Mouse (Mus musculus) induced T-regulatory cell, adult 2 months (primary cell): ENCODE data around the gene Uspl1.

Experiments used
- DNase-seq: peaks from one replicate; pipeline ENCODE4 v3.0.0-alpha.2; 2012; ENCODE audit warnings: low read depth

Uspl1 gene

DNA sequence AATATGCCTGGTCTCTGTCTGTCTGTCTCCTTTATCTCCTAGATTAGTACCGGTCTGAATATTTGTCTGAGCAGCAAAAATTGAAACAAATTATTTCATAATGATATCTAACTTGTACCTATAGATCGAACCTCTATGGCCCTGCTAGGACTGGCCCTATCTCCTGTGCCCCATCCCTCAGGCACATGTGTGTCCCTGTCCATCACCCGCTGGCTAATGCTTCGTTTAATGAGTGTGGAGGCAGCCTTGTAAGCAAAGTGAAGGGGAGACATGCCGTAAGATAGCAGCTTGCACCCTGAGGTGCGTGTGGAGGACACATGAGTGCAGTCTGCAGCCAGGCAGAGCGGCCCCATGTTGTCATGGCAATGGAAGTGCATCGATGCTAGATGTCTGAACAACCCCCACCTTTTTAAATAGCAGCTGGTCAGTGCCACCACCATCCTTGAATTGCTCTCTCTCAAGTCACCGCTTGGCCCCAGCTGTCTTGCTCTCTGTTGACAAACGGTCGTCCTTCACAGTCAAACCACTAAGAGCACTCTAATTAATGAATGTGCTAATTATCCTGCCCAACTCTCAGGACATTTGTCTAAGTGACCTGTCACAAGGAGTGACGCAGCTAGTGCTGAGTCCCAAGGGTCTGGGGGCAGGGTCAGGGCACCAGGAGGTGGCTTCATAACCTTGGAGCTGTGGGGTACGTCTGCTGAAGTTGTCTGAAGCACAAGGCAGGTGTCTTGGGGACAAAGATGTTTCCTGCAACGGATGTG lies 73.5 kb downstream of the Uspl1 start:
- no peak for DNase-seq

GRCm38 (mm10) chr5:149259093-149259492 lies 74.9 kb downstream of the Uspl1 start:
- no peak for DNase-seq

DNA sequence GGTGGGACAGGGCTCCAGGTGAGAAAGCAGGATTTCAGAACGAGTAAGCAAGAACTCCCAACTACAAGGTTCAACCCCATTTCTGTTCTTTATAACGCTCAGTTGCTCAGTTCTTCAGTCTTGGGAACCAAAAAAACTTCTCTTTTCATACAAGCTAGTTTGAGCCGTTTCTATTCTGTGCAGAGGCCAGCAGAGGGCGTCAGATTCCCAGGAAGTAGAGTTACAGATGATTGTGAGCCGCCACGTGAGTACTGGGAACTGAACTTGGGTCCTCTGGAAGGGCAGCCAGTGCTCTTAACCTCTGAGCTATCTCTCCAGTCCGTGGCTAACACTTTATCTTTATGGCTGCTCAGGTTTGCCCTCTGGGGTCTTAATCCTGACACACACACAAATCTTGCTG lies 77.3 kb downstream of the Uspl1 start:
- peak; percentile 52 for DNase-seq

GRCm38 (mm10) chr5:149261866-149262265 lies 77.7 kb downstream of the Uspl1 start:
- peak; percentile 66 for DNase-seq

- DNase-seq = no peak
Measured at GRCm38 (mm10) chr5:149264405-149264804, 80.3 kb downstream of the Uspl1 start, which contains the start of gene Alox5ap. Alox5ap (plus strand) TSS chr5:149264767.

GRCm38 (mm10) chr5:149264878-149265279 lies 80.7 kb downstream of the Uspl1 start:
- no peak for DNase-seq
